Mouse (Mus musculus) C2C12 (cell line): ENCODE measurements at regions not wholly inside any gene's neighbourhood (a gene's known extent, or its start where the extent isn't known, plus 50 kb on each side); places are given as distances from the start of the nearest gene placed in this dataset.

Experiments
- CEBPB ChIP-seq: IDR thresholded peaks from one replicate; pipeline ENCODE4 v1.6.1; 2011; ENCODE audit warnings: low read depth, mild to moderate bottlenecking, control low read depth, moderate library complexity
- CTCF ChIP-seq: IDR thresholded peaks from one replicate; pipeline ENCODE4 v1.5.1; 2011; ENCODE audit not compliant: control insufficient read depth, insufficient read depth, insufficient read length
- FOSL1 ChIP-seq: IDR thresholded peaks from one replicate; pipeline ENCODE4 v1.8.0; 2011; ENCODE audit warnings: mild to moderate bottlenecking, low read length; ENCODE audit not compliant: poor library complexity, insufficient read depth, severe bottlenecking
- MAX ChIP-seq: IDR thresholded peaks from one replicate; pipeline ENCODE4 v1.6.1; 2011; ENCODE audit warnings: mild to moderate bottlenecking, control low read depth
- MYOD1 ChIP-seq: IDR thresholded peaks from one replicate; pipeline ENCODE4 v1.6.1; 2011; ENCODE audit warnings: low read depth; ENCODE audit not compliant: control insufficient read depth, insufficient read length
- MYOG ChIP-seq: IDR thresholded peaks from one replicate; pipeline ENCODE4 v1.6.1; 2011; ENCODE audit not compliant: control insufficient read depth, insufficient read length; ENCODE audit errors: extremely low read depth
- USF1 ChIP-seq: IDR thresholded peaks from one replicate; pipeline ENCODE4 v1.6.1; 2011; ENCODE audit warnings: low read depth, mild to moderate bottlenecking, control low read depth, moderate library complexity

DNA sequence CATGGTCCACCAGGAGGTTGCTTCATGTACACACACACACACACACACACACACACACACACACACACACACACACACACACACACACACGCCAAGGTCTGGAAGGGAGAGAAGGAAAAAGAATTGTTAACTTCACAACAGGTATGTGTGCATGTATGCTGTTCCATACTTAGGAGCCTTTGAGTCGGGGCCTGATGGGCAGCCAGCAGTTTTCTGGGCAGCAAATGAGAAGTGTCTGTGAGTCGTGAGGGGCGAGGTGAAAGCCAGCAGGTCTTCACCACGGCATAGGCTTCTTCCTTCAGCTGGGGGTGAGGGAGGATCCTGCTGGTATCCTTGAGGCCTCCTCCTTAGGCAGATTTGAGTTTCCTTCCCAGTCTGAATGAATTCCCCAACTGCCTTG lies 65.8 kb upstream of the Twist2 start:
- no peak for TF ChIP-seq CTCF
- no peak for TF ChIP-seq MYOD1
- TF ChIP-seq USF1 = no peak
- no peak for TF ChIP-seq CEBPB
- TF ChIP-seq MAX = no peak
- TF ChIP-seq FOSL1 = no peak
- no peak for TF ChIP-seq MYOG
